Mouse (Mus musculus): ENCODE results near the gene Fgfr2. TPM values are rescaled to one million over a fixed set of nuclear protein-coding genes. Genes with fewer than 3 reads are reported as not detected.
"Not testable (repeated sequence)": the region's sequence is repeated elsewhere in the genome, so short reads cannot be mapped to it uniquely, and the experiment has no call there.

Fgfr2 gene
- total RNA-seq, 2 experiments from 2014 or later = 47.6 to 49.5 TPM

DNA sequence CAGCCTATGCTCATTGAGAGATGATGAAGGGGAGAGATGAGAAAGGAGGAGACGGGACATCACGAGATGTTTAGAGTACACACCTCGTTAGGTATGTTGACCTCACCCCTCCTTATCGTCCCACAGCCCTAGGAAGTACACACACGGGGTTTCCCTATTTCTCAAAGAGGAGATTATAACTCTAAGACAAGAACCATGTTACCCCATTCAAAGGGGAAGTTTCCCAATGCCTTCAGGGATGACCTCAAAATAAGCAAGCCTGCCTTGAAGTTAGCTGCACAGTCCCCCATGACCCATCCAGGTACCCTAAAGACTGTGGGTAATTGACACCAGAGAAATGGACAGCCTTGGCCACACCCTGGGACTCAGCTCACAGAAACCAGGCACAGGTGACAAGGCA, 657.3 kb downstream of the Fgfr2 start:
- Histone ChIP-seq H3K4me3 (no peak overlapping the region), H3K27ac (no peak overlapping the region)
- no peak for DNase-seq (ENCODE audit: low spot score in 2 of 2)
- TF ChIP-seq CTCF (conservative IDR thresholded peaks at IDR 0.05) = no peak

DNA sequence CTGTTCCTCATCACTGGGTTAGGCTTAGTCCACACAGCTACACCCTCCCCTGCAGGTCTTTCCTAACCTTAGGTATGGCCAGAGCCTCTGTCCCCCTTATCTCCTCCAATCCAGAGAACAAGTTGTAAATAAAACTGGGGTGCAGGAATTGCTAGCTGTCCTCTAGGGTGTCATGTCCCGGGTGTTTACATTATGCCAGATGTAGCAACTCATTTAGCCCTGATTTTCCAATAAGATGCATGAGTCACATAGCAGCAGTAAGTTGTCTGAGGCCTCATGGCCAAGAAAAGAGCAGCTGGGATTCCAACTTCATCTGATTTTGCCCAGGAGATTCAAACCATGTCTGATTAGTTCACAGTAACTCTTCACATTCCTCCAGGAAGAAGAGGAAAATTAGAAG, 658.3 kb downstream of the Fgfr2 start:
- no peak overlapping the region for H3K4me3 ChIP-seq
- H3K27ac ChIP-seq = no peak overlapping the region
- TF ChIP-seq CTCF (conservative IDR thresholded peaks at IDR 0.05) = no peak
- no peak for DNase-seq (ENCODE audit: low spot score in 2 of 2)

DNA sequence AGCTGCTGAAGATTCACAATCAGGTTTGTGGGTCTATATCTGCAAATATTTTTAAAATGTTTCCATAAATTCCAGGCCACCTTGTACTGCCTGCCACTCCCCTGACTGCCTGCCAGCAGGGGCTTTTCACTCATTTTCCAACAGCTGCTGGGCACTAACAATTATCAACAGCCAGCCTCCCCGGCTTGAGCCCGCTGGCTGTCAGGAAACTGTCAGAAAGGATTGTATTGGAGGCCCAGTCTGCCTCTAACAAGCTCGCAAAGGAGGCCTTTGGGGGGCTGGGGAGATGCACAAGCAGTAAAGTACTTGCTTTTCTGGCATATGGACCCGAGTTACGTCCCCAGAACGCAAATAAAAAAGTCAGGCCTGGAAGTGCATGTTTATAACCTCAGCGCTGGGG, 664.7 kb downstream of the Fgfr2 start:
- no peak for DNase-seq (ENCODE audit: low spot score in 2 of 2)
- no peak overlapping the region for H3K27ac ChIP-seq
- TF ChIP-seq CTCF (conservative IDR thresholded peaks at IDR 0.05) = no peak
- H3K4me3 ChIP-seq = no peak overlapping the region

DNA sequence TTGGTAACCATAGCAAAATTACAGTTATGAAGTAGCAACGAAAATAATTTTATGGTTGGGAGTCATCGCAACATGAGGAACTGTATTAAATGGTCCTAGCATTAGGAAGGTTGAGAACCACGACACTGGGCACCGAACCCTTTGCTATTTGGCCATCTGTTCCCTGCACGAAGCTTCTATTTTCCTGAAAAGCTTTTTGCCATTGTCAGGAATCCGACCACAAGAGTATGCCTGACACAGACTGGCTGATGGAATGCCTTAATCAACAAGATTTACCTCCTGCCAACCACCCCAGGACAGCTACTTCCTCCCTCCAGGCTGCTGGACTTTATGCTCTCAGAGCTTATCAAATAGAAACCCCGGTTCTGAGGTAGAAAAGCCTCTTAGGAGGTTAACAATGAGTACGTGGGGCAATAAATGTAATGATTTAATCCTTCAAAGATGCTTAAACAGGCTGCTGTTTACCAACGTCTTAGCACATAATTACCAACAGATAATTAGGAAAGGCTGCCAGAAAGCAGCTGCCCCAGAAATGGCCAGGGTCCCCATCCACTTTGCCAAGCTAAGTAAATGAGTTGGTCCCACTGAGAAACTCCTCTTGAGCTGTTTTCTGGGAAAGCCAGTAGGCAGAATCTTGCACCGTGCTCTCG, 668.0 kb downstream of the Fgfr2 start:
- no peak for TF ChIP-seq CTCF (conservative IDR thresholded peaks at IDR 0.05)
- no peak for DNase-seq (ENCODE audit: low spot score in 2 of 2)
- H3K4me3 ChIP-seq = no peak overlapping the region
- no peak overlapping the region for H3K27ac ChIP-seq

DNA sequence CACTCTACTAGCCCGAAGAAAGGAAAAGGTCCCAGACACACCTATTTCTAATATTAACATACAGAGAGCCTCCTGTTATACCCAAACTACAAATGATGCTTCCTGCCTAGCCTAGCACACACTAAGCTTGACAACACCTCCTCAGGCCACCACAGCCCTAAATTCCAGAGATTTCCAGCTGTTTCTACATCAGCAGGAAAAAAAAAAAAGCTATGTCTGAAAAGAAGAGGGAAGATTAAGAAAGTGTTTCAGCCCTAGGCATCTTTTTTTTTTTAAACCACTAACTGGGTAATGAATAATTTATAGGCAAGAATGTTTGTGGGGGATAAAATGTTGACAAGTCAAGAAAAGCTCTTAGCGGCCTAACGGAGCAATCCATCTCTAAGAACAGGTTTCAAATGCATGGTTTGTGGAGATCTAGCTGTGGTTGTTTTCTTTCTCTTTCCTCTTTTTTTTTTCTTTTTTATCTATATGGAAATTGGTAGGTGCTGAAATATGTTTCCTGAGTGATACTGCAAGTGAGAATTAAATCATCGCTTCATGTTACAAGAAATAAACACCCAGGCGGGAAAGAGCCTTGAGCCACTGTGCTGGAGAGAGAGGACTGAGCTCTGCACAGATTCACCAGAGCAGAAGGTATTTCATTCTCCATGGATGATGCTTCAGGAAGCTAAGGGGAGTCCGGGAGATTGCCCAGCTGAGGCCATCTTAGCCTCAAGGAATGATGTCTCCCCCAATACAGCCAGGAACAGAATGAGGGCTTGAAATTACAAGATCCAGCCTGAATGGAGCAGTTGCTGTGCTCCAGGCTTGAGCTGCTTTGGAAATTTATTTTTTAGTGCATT, 673.0 kb downstream of the Fgfr2 start:
- H3K27ac ChIP-seq = no peak overlapping the region

DNA sequence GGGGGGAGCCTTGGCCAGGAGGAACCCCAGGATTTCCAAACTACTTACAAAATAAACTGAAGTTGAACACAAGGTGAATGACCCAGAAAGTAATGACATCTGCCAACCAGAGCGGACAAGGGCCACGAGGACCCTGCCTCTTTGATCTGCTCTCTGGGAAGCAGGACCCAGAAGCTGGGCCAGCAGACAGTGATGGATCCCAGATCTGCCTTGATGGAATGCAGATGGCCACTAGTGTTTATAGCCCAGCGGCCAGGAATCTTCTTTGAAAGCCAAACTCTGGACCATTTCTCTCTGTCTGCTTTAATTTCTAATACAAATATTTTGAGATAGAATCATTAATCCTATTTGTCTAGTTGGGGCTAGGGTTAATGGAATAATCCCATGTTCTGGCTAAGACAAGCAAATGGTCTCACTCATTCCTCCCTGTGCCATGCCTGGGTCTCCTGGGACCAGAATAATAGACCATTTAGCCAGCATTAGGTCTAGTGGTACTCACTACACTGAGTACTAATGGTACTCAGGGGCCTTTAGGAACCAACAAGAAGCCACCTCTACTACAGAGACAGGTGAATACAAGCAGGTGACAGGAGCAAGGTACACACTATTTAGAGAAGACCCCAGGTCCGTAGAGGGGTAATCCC, 674.5 kb downstream of the Fgfr2 start:
- H3K4me3 ChIP-seq = no peak overlapping the region
- no peak overlapping the region for H3K27ac ChIP-seq
- no peak for DNase-seq (ENCODE audit: low spot score in 2 of 2)
- no peak for TF ChIP-seq CTCF (conservative IDR thresholded peaks at IDR 0.05)

More for the DNA sequence above, 673.0 kb downstream of the Fgfr2 start:
- no peak for TF ChIP-seq CTCF (conservative IDR thresholded peaks at IDR 0.05)
- H3K4me3 ChIP-seq = no peak overlapping the region
- no peak for DNase-seq (ENCODE audit: low spot score in 2 of 2)

DNA sequence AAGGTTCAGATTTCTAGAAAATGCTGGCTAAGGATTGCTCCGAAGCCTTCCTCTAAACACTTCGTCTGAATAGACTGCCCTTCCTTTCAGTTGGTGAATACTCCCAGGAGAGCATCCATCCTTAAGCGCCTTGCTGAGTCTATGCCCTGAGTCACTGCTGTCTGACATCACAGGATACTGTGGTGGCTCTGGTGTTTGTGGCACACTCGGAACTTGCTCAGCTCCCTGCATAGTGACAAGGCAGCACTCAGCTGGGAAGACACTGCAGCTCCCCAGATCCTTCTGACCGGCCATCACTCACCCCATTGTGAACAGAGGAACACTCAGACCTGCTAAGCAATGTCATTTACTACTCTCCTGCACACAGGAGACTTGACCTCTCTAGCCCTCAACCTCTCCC, 675.6 kb downstream of the Fgfr2 start:
- Histone ChIP-seq H3K4me3 (no peak overlapping the region), H3K27ac (no peak overlapping the region)
- no peak for TF ChIP-seq CTCF (conservative IDR thresholded peaks at IDR 0.05)
- no peak for DNase-seq (ENCODE audit: low spot score in 2 of 2)

DNA sequence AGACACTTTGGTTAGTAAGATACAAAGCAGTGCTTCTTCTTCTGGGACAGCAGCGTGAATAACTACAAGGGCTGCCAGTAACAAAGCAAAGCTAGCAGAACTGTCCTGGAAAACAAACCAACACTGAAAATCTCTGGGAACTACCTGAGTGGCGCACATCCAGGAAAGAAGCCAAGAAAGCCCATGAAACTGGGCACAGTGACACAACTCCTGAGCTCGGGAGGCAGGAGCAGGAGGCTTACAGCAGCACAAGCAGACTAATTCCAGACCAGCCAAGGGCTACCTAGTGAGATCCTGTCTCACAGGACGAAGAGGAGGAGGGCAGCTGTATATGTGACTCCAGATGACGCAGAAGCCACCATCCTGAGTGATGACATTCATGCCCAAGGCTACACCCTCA, 676.3 kb downstream of the Fgfr2 start:
- no peak for DNase-seq (ENCODE audit: low spot score in 2 of 2)
- Histone ChIP-seq H3K4me3 (no peak overlapping the region), H3K27ac (no peak overlapping the region)
- TF ChIP-seq CTCF (conservative IDR thresholded peaks at IDR 0.05) = no peak

DNA sequence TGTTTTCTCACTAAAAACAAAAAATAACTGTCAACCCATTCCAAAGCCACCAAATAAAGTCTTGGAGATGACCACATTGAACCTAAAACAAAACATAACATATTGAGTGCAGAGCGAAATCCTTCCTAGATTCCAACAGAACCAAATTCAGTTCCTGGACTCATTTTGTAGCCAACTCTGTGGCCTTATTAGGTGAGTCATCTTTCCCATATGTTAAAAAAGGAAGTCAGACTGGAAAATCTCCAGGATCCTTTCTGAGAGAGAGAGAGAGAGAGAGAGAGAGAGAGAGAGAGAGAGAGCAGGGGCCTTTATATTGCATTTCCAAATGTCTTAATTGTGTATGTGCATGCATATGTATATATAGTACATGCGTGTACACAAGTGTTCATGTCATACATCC, 678.9 kb downstream of the Fgfr2 start:
- Histone ChIP-seq H3K4me3 (no peak overlapping the region), H3K27ac (no peak overlapping the region)
- no peak for DNase-seq (ENCODE audit: low spot score in 2 of 2)
- no peak for TF ChIP-seq CTCF (conservative IDR thresholded peaks at IDR 0.05)

DNA sequence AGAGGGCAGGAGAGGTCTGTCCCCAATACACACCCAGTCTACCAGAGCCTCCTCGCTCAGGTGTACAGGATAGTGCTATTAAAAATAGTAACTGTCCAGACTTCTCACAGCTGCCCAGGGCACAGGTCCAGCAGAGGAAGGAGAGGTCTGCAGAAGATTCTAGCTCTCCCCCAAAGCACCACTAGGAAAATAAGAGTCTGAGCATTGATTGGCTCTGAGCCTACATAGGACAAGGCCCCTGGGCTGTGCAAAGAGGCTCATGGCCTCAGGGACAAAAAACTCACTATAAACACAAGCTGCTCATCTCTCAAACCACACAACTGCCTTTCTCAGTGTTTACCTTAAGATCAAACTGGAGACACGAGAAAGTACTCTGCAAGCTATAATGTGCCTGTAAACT, 679.4 kb downstream of the Fgfr2 start:
- no peak for DNase-seq (ENCODE audit: low spot score in 2 of 2)
- Histone ChIP-seq H3K4me3 (no peak overlapping the region), H3K27ac (no peak overlapping the region)
- no peak for TF ChIP-seq CTCF (conservative IDR thresholded peaks at IDR 0.05)

DNA sequence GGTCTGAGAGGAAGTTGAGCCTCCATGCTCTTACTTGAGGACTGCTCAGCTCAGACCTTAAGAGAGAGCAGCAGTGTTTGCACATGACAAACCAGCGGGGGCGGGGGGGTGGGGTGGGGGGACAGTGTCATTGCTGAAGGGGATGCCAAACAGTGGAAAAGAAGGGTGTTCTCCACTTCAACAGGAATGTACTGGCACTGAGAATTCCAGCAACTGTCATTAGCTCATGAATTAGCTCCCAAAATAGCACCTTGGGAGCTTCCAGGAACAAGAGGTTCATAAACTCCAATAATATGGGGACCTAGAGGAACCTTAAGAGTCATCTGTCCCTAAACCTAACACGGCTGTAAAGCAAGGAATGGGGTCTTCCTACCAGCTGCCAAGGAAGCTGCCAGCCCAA, 680.0 kb downstream of the Fgfr2 start:
- no peak for TF ChIP-seq CTCF (conservative IDR thresholded peaks at IDR 0.05)
- Histone ChIP-seq H3K27ac (no peak overlapping the region), H3K4me3 (no peak overlapping the region)
- no peak for DNase-seq (ENCODE audit: low spot score in 2 of 2)

DNA sequence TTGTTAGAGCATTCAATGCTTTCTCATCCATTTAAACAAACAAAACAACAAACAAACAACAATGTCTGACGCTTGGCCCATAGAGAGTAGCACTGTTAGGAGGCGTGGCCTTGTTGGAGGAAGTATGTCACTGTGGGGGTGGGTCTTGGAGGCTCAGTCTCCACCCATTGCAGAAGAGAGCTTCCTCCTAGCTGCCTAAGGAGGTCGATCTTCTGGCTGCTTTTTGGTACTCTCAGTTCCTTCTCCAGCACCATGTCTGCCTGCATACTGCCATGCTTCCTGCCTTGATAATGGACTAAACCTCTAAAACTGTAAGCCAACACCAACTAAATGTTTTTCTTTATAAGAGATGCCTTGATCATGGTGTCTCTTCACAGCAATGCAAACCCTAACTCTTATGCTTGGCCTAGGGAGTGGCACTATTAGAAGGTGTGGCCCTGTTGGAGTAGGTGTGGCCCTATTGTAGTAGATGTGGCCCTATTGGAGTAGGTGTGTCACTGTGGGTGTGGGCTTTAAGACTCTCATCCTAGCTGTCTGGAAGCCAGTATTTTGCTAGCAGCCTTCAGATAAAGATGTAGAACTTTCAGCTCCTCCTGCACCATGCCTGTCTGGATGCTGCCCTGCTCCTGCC, 680.9 kb downstream of the Fgfr2 start:
- DNase-seq (ENCODE audit: low spot score in 2 of 2); H3K27ac ChIP-seq; H3K4me3 ChIP-seq: not testable (repeated sequence)

DNA sequence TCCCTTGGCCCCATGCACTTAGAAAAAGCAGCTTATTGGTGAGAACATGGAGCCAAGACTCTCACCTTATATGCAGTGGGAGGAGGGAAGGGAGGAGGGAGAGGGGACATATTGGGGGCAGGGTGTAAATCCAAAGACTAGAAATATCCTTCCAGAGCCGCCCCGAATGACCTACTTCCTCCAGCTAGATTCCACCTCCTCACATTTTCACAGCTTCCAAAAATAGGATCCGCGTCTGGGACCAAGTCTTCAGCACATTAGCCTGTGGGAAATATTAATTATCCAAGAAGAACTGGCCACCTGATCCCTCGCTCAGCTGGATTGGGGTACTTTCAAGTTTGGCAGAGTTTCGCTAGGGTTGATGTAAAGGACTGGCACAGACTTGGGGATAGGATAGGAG, 683.2 kb downstream of the Fgfr2 start:
- no peak overlapping the region for H3K27ac ChIP-seq
- DNase-seq (ENCODE audit: low spot score in 2 of 2) = no peak
- no peak overlapping the region for H3K4me3 ChIP-seq
- no peak for TF ChIP-seq CTCF (conservative IDR thresholded peaks at IDR 0.05)
